Mouse (Mus musculus) brown adipose tissue, adult 24 weeks (tissue): ENCODE results near the gene Actc1. TPM values are rescaled to one million over a fixed set of nuclear protein-coding genes. Genes with fewer than 3 reads are reported as not detected.

Experiments used
- H3K27ac ChIP-seq: fragments of 200-500 bp; replicated peaks from 2 replicates; pipeline ENCODE4 v1.5.1; 2012; ENCODE audit warnings: low read depth, mild to moderate bottlenecking, low read length
- H3K4me1 ChIP-seq: fragments of 200-500 bp; 2 replicates; pipeline ENCODE4 v1.6.1; 2012; ENCODE audit warnings: low read length, mixed read lengths; ENCODE audit not compliant: control insufficient read depth, insufficient read depth, insufficient read length
- H3K4me3 ChIP-seq: fragments of 200-500 bp; 2 replicates; pipeline ENCODE4 v1.5.1; 2012; ENCODE audit warnings: low read depth, mild to moderate bottlenecking, low read length, moderate library complexity; ENCODE audit not compliant: insufficient read depth
- polyA plus RNA-seq: library from polyadenylated mRNA; stranded (reverse); fragments of >200 nt; gene quantifications from 2 replicates; pipeline ENCODE4 v1.2.4, GENCODE M21; 2012; ENCODE audit not compliant: missing spikeins, insufficient read depth, insufficient read length

Actc1 gene
- polyA plus RNA-seq, 1 experiment, result not detected

DNA sequence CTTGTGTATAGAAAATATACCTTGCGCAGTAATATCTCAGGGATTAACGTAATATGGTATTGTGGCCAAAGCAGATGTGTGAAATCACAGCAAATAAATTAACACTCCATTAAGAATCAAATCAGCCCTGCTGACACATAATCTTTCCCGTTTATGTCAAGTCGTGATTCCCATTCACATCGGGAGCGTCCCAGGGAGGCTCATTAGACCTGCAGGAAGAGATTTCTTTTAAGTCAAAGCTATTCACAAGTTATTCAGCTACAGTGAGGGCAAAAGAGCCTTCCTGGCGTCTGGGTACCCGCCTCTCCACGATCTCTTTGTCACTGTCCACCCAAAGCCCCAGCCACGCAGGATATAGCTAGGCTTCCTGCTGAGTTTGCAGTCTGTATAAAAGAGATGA, 35.2 kb downstream of the Actc1 start:
- H3K4me3 ChIP-seq, result no peak overlapping the region
- H3K4me1 ChIP-seq, result no peaks in the 10 kb centered on the region
- H3K27ac ChIP-seq, result no peak overlapping the region

- Histone ChIP-seq H3K4me1 (no peaks in the 10 kb centered on the region), H3K27ac (no peak overlapping the region), H3K4me3 (no peak overlapping the region)
These were observed 38.5 kb downstream of the Actc1 start for GRCm38 (mm10) chr2:114014839-114015238.

DNA sequence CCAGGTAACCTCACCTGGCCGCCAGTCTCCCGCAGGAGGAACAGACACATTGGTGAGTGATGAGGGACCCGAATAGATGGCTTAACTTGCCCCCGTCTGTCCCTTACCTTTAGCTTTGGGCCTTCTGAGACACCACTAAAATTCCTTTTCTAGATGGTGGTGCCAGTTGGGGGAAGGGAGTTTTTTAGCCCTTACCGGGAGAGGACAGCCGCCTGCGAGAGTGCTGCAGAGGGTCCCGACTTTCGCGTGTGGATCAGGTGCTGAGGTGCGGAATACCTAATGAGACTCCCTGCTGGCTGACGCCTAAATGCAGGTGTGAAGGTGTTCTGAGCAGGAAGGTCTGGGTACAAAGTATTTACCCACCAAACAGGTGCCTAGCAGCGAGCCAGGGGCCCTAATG, 39.5 kb downstream of the Actc1 start:
- Histone ChIP-seq H3K4me1 (no peaks in the 10 kb centered on the region), H3K4me3 (no peak overlapping the region), H3K27ac (no peak overlapping the region)

DNA sequence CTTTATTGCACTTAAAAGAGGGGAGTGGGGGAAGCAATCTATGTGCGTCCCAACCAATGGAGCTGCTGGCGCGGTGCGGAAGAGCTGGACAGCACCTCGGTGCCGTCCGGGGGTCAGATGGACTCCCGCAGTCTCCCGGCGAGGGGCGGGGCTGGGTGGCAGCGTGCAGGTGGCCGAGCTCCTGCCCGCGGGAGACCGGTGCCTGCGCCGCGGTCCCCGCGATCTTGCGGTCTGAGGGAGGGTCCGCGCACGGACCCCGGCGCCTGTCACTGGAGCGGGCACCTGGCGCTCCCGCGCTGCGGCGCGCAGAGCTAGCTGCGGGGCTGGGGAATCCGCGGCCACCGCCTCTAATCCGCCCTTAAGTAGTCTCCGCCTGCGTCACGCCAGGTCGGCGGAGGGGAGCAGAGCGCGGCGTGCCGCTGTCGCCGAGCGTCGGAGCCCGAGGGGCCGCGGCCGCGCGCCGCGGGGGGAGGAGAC, 40.0 kb downstream of the Actc1 start, which contains the start of gene Gjd2:
TSS of gene Gjd2 (minus strand) at position 325 of the 477 bp plus-strand sequence.
- Histone ChIP-seq H3K4me1 (no peaks in the 10 kb centered on the region), H3K4me3 (no peak within 1 kb of the TSS), H3K27ac (no peak within 1 kb of the TSS)

DNA sequence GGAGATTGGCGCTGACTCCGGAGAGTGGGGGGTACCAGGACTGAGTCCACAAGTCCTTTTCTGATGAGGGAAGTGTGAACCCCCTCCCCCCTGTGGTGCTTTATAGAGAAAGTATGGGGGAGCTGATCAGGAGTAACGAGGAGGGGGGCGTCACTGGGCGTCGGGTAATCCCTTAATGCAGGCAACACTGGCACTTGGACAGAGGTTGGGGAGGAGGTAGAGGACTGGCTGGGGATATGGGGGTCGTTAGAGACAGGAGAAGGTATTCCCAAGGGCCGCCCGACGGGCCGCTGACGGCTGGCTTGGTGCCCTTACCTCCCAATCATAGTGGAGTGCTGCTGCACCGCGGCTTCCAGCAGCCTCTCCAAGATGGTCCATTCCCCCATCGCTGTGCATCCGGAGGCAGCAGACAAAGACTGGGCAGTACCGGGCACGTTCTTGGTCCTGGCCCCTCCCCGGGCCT, 40.6 kb downstream of the Actc1 start:
- Histone ChIP-seq H3K4me3 (no peak overlapping the region), H3K4me1 (no peaks in the 10 kb centered on the region), H3K27ac (no peak overlapping the region)

- Histone ChIP-seq H3K4me1 (no peaks in the 10 kb centered on the region), H3K27ac (no peak overlapping the region), H3K4me3 (no peak overlapping the region)
These were observed 41.5 kb downstream of the Actc1 start for GRCm38 (mm10) chr2:114011838-114012237.

DNA sequence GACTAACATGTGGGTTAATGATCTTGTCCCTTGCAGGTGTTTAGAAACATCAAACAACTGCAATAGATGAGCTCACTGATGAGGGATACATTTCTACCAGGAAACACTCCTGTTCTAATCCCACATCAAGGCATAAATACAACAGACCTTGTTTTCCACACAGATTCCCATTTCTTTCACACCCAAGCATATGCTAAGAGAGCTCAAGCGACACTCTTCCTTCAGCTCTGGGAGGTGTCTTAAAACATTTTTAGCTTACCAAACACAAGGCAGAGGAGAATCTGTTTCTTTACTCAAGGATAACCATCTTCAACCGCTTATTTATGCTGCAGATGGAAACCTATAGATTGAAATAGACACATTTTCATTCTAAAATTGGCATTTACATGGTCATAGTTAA, 45.0 kb downstream of the Actc1 start:
- no peak overlapping the region for H3K27ac ChIP-seq
- no peaks in the 10 kb centered on the region for H3K4me1 ChIP-seq
- H3K4me3 ChIP-seq, result no peak overlapping the region

DNA sequence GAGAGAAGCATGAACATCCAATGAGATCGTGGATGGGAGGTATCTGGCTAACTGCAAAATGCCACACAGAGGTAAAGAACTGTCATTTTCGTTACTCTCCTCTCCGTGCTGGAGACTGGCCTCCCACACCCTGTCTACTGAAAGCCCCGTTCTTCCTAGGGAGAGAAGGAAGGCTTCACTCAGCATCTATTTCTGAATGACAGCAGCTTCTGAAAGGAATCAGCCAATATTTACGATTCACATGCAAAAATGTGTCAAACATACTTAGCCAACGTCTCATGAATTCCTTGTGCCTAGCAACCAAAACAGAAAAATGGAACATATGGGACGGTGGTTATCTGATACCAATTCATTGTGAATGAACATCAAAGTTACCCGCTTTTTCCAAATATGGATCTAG, 55.9 kb downstream of the Actc1 start:
- no peak overlapping the region for H3K4me3 ChIP-seq
- H3K27ac ChIP-seq, result no peak overlapping the region
- H3K4me1 ChIP-seq, result no peaks in the 10 kb centered on the region

Other genes with a start within 250 kb of the Actc1 start
- gene Scg5, start 224.4 kb downstream of the Actc1 start, polyA plus RNA-seq, result not detected in 2 replicates
- gene Arhgap11a, start 204.9 kb downstream of the Actc1 start, polyA plus RNA-seq, result 0.87 and 0.92 TPM in 2 replicates
- not detected in 2 replicates for gene Gjd2, start 39.9 kb downstream of the Actc1 start, polyA plus RNA-seq
- 15.2 and 16.2 TPM in 2 replicates for gene Aqr, start 133.5 kb upstream of the Actc1 start, polyA plus RNA-seq
- gene Zfp770, start 147.9 kb upstream of the Actc1 start, polyA plus RNA-seq, result 7.6 and 7.7 TPM in 2 replicates